In the genomic region with DNA sequence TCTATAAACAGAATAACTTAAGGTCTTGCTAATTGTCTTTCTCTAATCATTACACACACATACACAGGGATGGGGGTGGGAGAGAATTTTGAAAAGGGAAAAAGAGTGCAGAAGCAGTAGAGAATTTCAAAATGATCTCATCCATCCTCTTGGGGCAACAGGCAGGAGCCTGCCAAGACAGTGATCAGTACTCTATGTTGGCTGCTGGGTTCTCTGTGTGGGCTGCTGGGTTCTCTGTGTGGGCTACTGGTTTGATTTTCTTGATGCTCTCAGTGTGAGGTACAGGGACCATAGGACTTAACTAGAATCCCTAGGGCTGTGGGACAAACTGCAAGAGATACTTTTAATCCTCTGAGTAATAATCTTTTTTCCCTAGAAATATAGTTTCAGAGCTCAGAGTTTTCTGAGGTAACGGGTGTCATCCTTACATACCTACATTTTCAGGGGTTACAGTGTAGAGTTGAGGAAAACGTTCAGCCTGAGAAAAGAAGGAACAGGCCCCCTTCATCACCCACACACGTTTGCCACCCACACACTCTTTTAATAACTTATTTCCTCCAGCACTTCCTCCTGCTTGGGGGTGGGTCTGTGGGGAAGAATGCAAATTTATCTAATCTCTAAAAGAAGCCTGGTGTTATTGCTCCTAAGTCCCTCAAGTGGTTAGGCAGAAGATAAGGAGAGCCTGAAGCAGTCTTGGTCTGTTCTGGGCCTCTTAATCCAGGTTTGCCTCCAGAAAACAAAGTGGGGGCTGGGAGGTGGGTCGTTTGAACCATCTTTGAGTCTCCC, we compare ENCODE assay signal across 10 mouse cellular contexts.
DNase-seq lines count a peak whose midpoint lies in the region; ATAC-seq and TF ChIP-seq lines count a peak whose summit lies in the region.
"Had no signal": no experiment of that assay in that cellular context is flagged by ENCODE, and none has a peak within 500 bp of the region (broad histone marks: within the 10 kb centered on the region; RNA-seq: fewer than 3 reads in every experiment).

No protein-coding gene starts in this region.

- peak; percentile 80 for ATAC-seq in liver, embryonic 12.5 days
- no peak for ATAC-seq in erythroblast, adult 5-6 weeks (replicated peaks; ENCODE audit: low FRiP score, poor library complexity, severe bottlenecking)

- peak; percentile 60 to 73 for DNase-seq in spleen, postnatal 36 days (ENCODE audit: low spot score in 2 of 2)
- no peak for DNase-seq in spleen, postnatal 4 days (ENCODE audit: low spot score in 2 of 2)
- no peak for DNase-seq in layer of hippocampus, postnatal 10 days (ENCODE audit: low spot score in 2 of 2)
- DNase-seq in adrenal gland, postnatal 36 days = no peak
- DNase-seq: cerebellum, postnatal 14 days; kidney, adult 8-10 months had no signal

- no peak overlapping the region for H3K9ac ChIP-seq in liver, embryonic 12.5 days
- H3K9ac ChIP-seq: embryonic facial prominence, embryonic 15.5 days had no signal

- H3K27me3 ChIP-seq in liver, embryonic 12.5 days (replicated peaks) = no peaks in the 10 kb centered on the region
- H3K27me3 ChIP-seq: embryonic facial prominence, embryonic 15.5 days had no signal

- peak overlapping the region; percentile 77 for H3K27ac ChIP-seq in bone marrow macrophage, adult 2 months (ENCODE audit: insufficient read depth, low read depth, low read length)
- peak overlapping the region; percentile 52; the same call in 1 of the 2 replicates for H3K27ac ChIP-seq in liver, embryonic 12.5 days
- H3K27ac ChIP-seq: embryonic facial prominence, embryonic 15.5 days had no signal

- no peak for TF ChIP-seq CTCF in bone marrow macrophage, adult 2 months (IDR thresholded peaks at IDR 0.05; ENCODE audit: low read depth, low read length)

- 10% methylated on average over 4 of the region's 4 CpGs for WGBS in liver, embryonic 12.5 days (ENCODE audit: insufficient replicate concordance)

- H3K4me1 ChIP-seq in bone marrow macrophage, adult 2 months (ENCODE audit: control insufficient read depth, insufficient read depth, low read length) = peaks cover 41% of the 10 kb centered on the region
- H3K4me1 ChIP-seq in liver, embryonic 12.5 days = peaks cover 19% of the 10 kb centered on the region

- H3K9me3 ChIP-seq in liver, embryonic 12.5 days (replicated peaks) = no peaks in the 10 kb centered on the region
- H3K9me3 ChIP-seq: embryonic facial prominence, embryonic 15.5 days had no signal

- H3K36me3 ChIP-seq in liver, embryonic 12.5 days = no peaks in the 10 kb centered on the region
- H3K36me3 ChIP-seq: embryonic facial prominence, embryonic 15.5 days had no signal

- H3K4me2 ChIP-seq in liver, embryonic 12.5 days = peak overlapping the region; percentile 4
- H3K4me2 ChIP-seq: embryonic facial prominence, embryonic 15.5 days had no signal

- peak overlapping the region; percentile 3; the same call in 1 of the 2 replicates for H3K4me3 ChIP-seq in bone marrow macrophage, adult 2 months (ENCODE audit: insufficient read depth, low read length)
- no peak overlapping the region for H3K4me3 ChIP-seq in liver, embryonic 12.5 days
- H3K4me3 ChIP-seq: embryonic facial prominence, embryonic 15.5 days had no signal

- TF ChIP-seq POLR2A in bone marrow macrophage, adult 2 months (IDR thresholded peaks at IDR 0.05; ENCODE audit: borderline replicate concordance, low read depth, low read length) = no peak

Comparison
In these comparisons a context has a peak if more than half of its experiments do, and no peak if none do; other contexts are left out.
1. DNase-seq: peak in spleen, postnatal 36 days (2 of 2); none in spleen, postnatal 4 days (0 of 2), layer of hippocampus, postnatal 10 days (0 of 2) and adrenal gland, postnatal 36 days (0 of 2).